Mouse (Mus musculus): ENCODE results near the gene Gdf3. TPM values are rescaled to one million over a fixed set of nuclear protein-coding genes. Genes with fewer than 3 reads are reported as not detected.

Gene Gdf3
- 1.5 and 1.6 TPM in 2 replicates for polyA plus RNA-seq (2012; rRNA removed)
- polyA plus RNA-seq (2014; fragmentation: Nextera tagmentation; extraction: Ambion mirVana): 2.2 and 2.8 TPM in 2 replicates

- no peaks in the 10 kb centered on the region for H3K27me3 ChIP-seq (ENCODE audit: control insufficient read depth, insufficient read depth, low read length)
- H3K27ac ChIP-seq: no peak within 1 kb of the TSS
- DNase-seq (ENCODE audit: low read depth in 3 of 3, low spot score in 3 of 3): no peak
- WGBS (ENCODE audit: insufficient replicate concordance): 18% methylated on average over 14 of the region's 14 CpGs
- H3K9ac ChIP-seq (replicated peaks): peak within 1 kb of the TSS; percentile 43
- H3K36me3 ChIP-seq (replicated peaks; ENCODE audit: control insufficient read depth, insufficient read depth, low read depth): no peaks in the 10 kb centered on the region
- peak; percentile 74; the same call in 1 of the 2 replicates for ATAC-seq (ENCODE audit: insufficient read depth)
- H3K4me1 ChIP-seq (replicated peaks; ENCODE audit: control insufficient read depth in 2 of 2, insufficient read depth in 2 of 2, low read length in 1 of 2): peaks cover 0 to 7% of the 10 kb centered on the region in 2 experiments; a peak in 2 of 4 replicates
- H3K4me3 ChIP-seq (ENCODE audit: insufficient read depth in 1 of 2, low read depth in 2 of 2, low read length in 2 of 2): peak within 1 kb of the TSS in 1 of 2 experiments; percentile 10; a peak in 1 of 4 replicates
- peak within 1 kb of the TSS; percentile 50 for H3K4me2 ChIP-seq (ENCODE audit: low read depth)
- H3K9me3 ChIP-seq (ENCODE audit: control insufficient read depth, low read length): no peaks in the 10 kb centered on the region
- TF ChIP-seq EP300 (IDR thresholded peaks at IDR 0.05; ENCODE audit: low read depth): no peak
- no peak for TF ChIP-seq CTCF (IDR thresholded peaks at IDR 0.05; ENCODE audit: low read depth)
Measured at GRCm38 (mm10) chr6:122609771-122610170, at the start of gene Gdf3. TSS of gene Gdf3 (minus strand) at chr6:122610087.

GRCm38 (mm10) chr6:122659567-122659966, 49.7 kb upstream of the Gdf3 start:
- 10% methylated on average over 7 of the region's 7 CpGs for WGBS (ENCODE audit: insufficient replicate concordance)
- no peak for ATAC-seq (ENCODE audit: insufficient read depth)

DNA sequence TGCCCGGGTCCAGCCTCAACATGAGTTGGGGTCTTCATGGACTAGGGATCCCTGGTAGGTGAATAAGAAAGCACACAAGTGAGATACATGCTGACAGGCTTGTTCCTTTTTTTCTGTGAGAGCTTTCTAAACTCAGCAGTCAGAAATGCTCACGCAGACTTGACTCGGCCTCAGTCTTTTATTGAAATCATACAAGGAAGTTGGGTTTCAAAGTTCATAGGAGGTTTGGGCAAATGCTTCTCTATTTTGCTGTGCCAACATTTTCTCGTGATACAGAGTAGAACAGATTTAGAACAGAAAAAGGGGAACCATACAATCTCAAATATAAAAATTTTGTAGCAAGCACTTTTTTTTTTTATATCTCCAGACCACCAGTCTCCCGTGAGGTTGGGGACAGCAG, 47.7 kb upstream of the Gdf3 start:
- ATAC-seq (ENCODE audit: insufficient read depth): no peak
- no peak overlapping the region for H3K9ac ChIP-seq (replicated peaks)
- H3K27ac ChIP-seq: no peak overlapping the region
- no peaks in the 10 kb centered on the region for H3K27me3 ChIP-seq (ENCODE audit: control insufficient read depth, insufficient read depth, low read length)
- no peaks in the 10 kb centered on the region for H3K36me3 ChIP-seq (replicated peaks; ENCODE audit: control insufficient read depth, insufficient read depth, low read depth)
- no peak overlapping the region for H3K4me2 ChIP-seq (ENCODE audit: low read depth)
- TF ChIP-seq CTCF (IDR thresholded peaks at IDR 0.05; ENCODE audit: low read depth) (no peak), EP300 (IDR thresholded peaks at IDR 0.05; ENCODE audit: low read depth) (no peak)
- no peak for DNase-seq (ENCODE audit: low read depth in 3 of 3, low spot score in 3 of 3)
- no peak overlapping the region for H3K4me3 ChIP-seq (ENCODE audit: insufficient read depth in 1 of 2, low read depth in 2 of 2, low read length in 2 of 2)
- 31% methylated on average over 5 of the region's 5 CpGs for WGBS (ENCODE audit: insufficient replicate concordance)
- H3K9me3 ChIP-seq (ENCODE audit: control insufficient read depth, low read length): no peaks in the 10 kb centered on the region
- H3K4me1 ChIP-seq (replicated peaks; ENCODE audit: control insufficient read depth in 2 of 2, insufficient read depth in 2 of 2, low read length in 1 of 2): no peaks in the 10 kb centered on the region

More at GRCm38 (mm10) chr6:122659567-122659966, 49.7 kb upstream of the Gdf3 start:
- Histone ChIP-seq H3K4me1 (replicated peaks; ENCODE audit: control insufficient read depth in 2 of 2, insufficient read depth in 2 of 2, low read length in 1 of 2) (0 out of 4 replicates have a peak, but pooled peaks cover 0 to 2% of the 10 kb centered on the region in 2 experiments), H3K36me3 (replicated peaks; ENCODE audit: control insufficient read depth, insufficient read depth, low read depth) (no peaks in the 10 kb centered on the region), H3K9ac (replicated peaks) (no peak overlapping the region), H3K27me3 (ENCODE audit: control insufficient read depth, insufficient read depth, low read length) (no peaks in the 10 kb centered on the region), H3K27ac (no peak overlapping the region), H3K9me3 (ENCODE audit: control insufficient read depth, low read length) (no peaks in the 10 kb centered on the region), H3K4me2 (ENCODE audit: low read depth) (no peak overlapping the region), H3K4me3 (ENCODE audit: insufficient read depth in 1 of 2, low read depth in 2 of 2, low read length in 2 of 2) (no peak overlapping the region)
- TF ChIP-seq EP300 (IDR thresholded peaks at IDR 0.05; ENCODE audit: low read depth): no peak
- no peak for TF ChIP-seq CTCF (IDR thresholded peaks at IDR 0.05; ENCODE audit: low read depth)
- DNase-seq (ENCODE audit: low read depth in 3 of 3, low spot score in 3 of 3): no peak

- Histone ChIP-seq H3K9ac (replicated peaks) (no peak overlapping the region), H3K4me1 (replicated peaks; ENCODE audit: control insufficient read depth in 2 of 2, insufficient read depth in 2 of 2, low read length in 1 of 2) (no peaks in the 10 kb centered on the region), H3K36me3 (replicated peaks; ENCODE audit: control insufficient read depth, insufficient read depth, low read depth) (no peaks in the 10 kb centered on the region), H3K4me2 (ENCODE audit: low read depth) (no peak overlapping the region), H3K27me3 (ENCODE audit: control insufficient read depth, insufficient read depth, low read length) (no peaks in the 10 kb centered on the region), H3K9me3 (ENCODE audit: control insufficient read depth, low read length) (no peaks in the 10 kb centered on the region), H3K4me3 (ENCODE audit: insufficient read depth in 1 of 2, low read depth in 2 of 2, low read length in 2 of 2) (no peak overlapping the region), H3K27ac (no peak overlapping the region)
- WGBS (ENCODE audit: insufficient replicate concordance): 30% methylated on average over 6 of the region's 6 CpGs
- DNase-seq (ENCODE audit: low read depth in 3 of 3, low spot score in 3 of 3): peak in 1 of 3 experiments; percentile 39
- TF ChIP-seq CTCF (IDR thresholded peaks at IDR 0.05; ENCODE audit: low read depth) (no peak), EP300 (IDR thresholded peaks at IDR 0.05; ENCODE audit: low read depth) (no peak)
- ATAC-seq (ENCODE audit: insufficient read depth): no peak
Measured at GRCm38 (mm10) chr6:122654301-122654700, 44.4 kb upstream of the Gdf3 start.

- Histone ChIP-seq H3K27me3 (ENCODE audit: control insufficient read depth, insufficient read depth, low read length) (no peaks in the 10 kb centered on the region), H3K4me1 (replicated peaks; ENCODE audit: control insufficient read depth in 2 of 2, insufficient read depth in 2 of 2, low read length in 1 of 2) (no peaks in the 10 kb centered on the region), H3K4me3 (ENCODE audit: insufficient read depth in 1 of 2, low read depth in 2 of 2, low read length in 2 of 2) (no peak overlapping the region), H3K36me3 (replicated peaks; ENCODE audit: control insufficient read depth, insufficient read depth, low read depth) (no peaks in the 10 kb centered on the region), H3K27ac (no peak overlapping the region), H3K4me2 (ENCODE audit: low read depth) (no peak overlapping the region), H3K9ac (replicated peaks) (no peak overlapping the region), H3K9me3 (ENCODE audit: control insufficient read depth, low read length) (no peaks in the 10 kb centered on the region)
- WGBS (ENCODE audit: insufficient replicate concordance): 62% methylated on average over 5 of the region's 5 CpGs
- ATAC-seq (ENCODE audit: insufficient read depth) (no peak), DNase-seq (ENCODE audit: low read depth in 3 of 3, low spot score in 3 of 3) (no peak)
- TF ChIP-seq CTCF (IDR thresholded peaks at IDR 0.05; ENCODE audit: low read depth) (no peak), EP300 (IDR thresholded peaks at IDR 0.05; ENCODE audit: low read depth) (no peak)
Measured at GRCm38 (mm10) chr6:122650398-122650980, 40.6 kb upstream of the Gdf3 start.

Measured in liver, embryonic 14.5 days (tissue).